Mouse (Mus musculus) heart, embryonic 16.5 days (tissue): ENCODE data around the gene Wnt10b. TPM values are rescaled to one million over a fixed set of nuclear protein-coding genes. Genes with fewer than 3 reads are reported as not detected.

Experiments
- ATAC-seq: fragments of 200-750 bp; cut with Nextera tagmentation; replicated peaks from 2 replicates; pipeline ENCODE4 v1.8.0; 2017; ENCODE audit warnings: moderate number of reproducible peaks; ENCODE audit not compliant: insufficient read depth, low FRiP score; ENCODE audit errors: extremely low read depth
- H3K27ac ChIP-seq: fragments of 300-500 bp; sonication (generic); 2 replicates; pipeline ENCODE4 v1.5.1; 2014; ENCODE audit warnings: mild to moderate bottlenecking, low read length, control low read depth, moderate library complexity
- H3K27me3 ChIP-seq: fragments of 300-500 bp; sonication (generic); 2 replicates; pipeline ENCODE4 v1.6.1; 2014; ENCODE audit warnings: low read length, mixed read lengths; ENCODE audit not compliant: control insufficient read depth, insufficient read depth
- H3K36me3 ChIP-seq: fragments of 300-500 bp; sonication (generic); 2 replicates; pipeline ENCODE4 v1.6.1; 2014; ENCODE audit not compliant: control insufficient read depth, insufficient read depth
- H3K4me1 ChIP-seq: fragments of 300-500 bp; sonication (generic); 2 replicates; pipeline ENCODE4 v1.6.1; 2014; ENCODE audit warnings: low read length, mixed read lengths; ENCODE audit not compliant: control insufficient read depth, insufficient read depth
- H3K4me2 ChIP-seq: fragments of 300-500 bp; sonication (generic); 2 replicates; pipeline ENCODE4 v1.6.1; 2014; ENCODE audit warnings: low read depth, mild to moderate bottlenecking, control low read depth, low read length
- H3K4me3 ChIP-seq: fragments of 300-500 bp; sonication (generic); 2 replicates; pipeline ENCODE4 v1.5.1; 2014; ENCODE audit warnings: mild to moderate bottlenecking, control low read depth, low read length
- H3K9ac ChIP-seq: fragments of 300-500 bp; sonication (generic); 2 replicates; pipeline ENCODE4 v1.6.1; 2014; ENCODE audit warnings: low read length, control low read depth
- H3K9me3 ChIP-seq: fragments of 300-500 bp; sonication (generic); replicated peaks from 2 replicates; pipeline ENCODE4 v1.6.1; 2016; ENCODE audit warnings: low read length; ENCODE audit not compliant: control insufficient read depth
- WGBS: fragments of 180-500 bp; shearing (Covaris S2); extraction: QIAGEN DNeasy Blood & Tissue Kit; methylation state at CpG from one replicate; pipeline ENCODE4 v1.1.7; 2014; 5-methylcytosine and 5-hydroxymethylcytosine counted together
- polyA plus RNA-seq: library from polyadenylated mRNA; unstranded; fragments of >200 nt; fragmentation: Nextera tagmentation; extraction: Ambion mirVana; gene quantifications from 2 replicates; pipeline ENCODE4 v1.2.1, GENCODE M21; 2015

Wnt10b gene
- polyA plus RNA-seq, 1 experiment from 2014 or later: 0.28 TPM

- H3K4me3 ChIP-seq: no peak overlapping the region
- 81% methylated on average over 8 of the region's 8 CpGs for WGBS
- no peaks in the 10 kb centered on the region for H3K9me3 ChIP-seq
- no peak overlapping the region for H3K4me2 ChIP-seq
- no peak overlapping the region; the same call in 1 of the 2 replicates for H3K9ac ChIP-seq
- H3K4me1 ChIP-seq: peaks cover 15% of the 10 kb centered on the region
- H3K27me3 ChIP-seq: no peaks in the 10 kb centered on the region
- no peak for ATAC-seq
- peaks cover 25% of the 10 kb centered on the region for H3K36me3 ChIP-seq
- no peak overlapping the region for H3K27ac ChIP-seq
Observed at GRCm38 (mm10) chr15:98742766-98743428, 35.1 kb downstream of the Wnt10b start.

DNA sequence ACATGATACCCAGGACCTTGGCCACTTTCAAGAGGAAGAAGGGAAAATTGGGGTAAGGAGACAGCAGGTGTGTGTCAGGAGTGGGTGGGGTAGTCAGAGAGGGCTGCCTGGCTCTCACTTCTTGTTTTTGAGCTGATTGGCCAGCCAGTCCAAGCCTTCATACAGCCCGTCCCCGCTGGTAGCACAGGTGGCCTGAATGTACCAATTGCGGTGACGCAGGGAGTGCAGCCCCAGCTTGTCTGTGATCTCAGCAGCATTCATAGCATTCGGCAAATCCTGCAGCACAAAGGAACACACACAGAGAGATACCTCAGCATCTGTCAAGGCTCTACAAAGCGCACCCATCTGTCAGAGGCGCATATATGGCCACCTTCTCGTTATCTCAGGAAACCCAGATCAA lies 37.7 kb downstream of the Wnt10b start:
- no peaks in the 10 kb centered on the region; the same call in 1 of the 2 replicates for H3K9me3 ChIP-seq
- H3K4me1 ChIP-seq: peaks cover 3% of the 10 kb centered on the region
- H3K4me3 ChIP-seq: no peak overlapping the region
- no peaks in the 10 kb centered on the region for H3K27me3 ChIP-seq
- H3K36me3 ChIP-seq: peaks cover 38% of the 10 kb centered on the region
- no peak overlapping the region for H3K9ac ChIP-seq
- H3K4me2 ChIP-seq: no peak overlapping the region
- H3K27ac ChIP-seq: no peak overlapping the region
- no peak for ATAC-seq
- 88% methylated on average over 8 of the region's 8 CpGs for WGBS

- peaks cover 38% of the 10 kb centered on the region for H3K36me3 ChIP-seq
- H3K4me1 ChIP-seq: no peaks in the 10 kb centered on the region; the same call in none of the 2 replicates
- no peak overlapping the region for H3K27ac ChIP-seq
- no peak overlapping the region for H3K4me3 ChIP-seq
- no peak overlapping the region for H3K4me2 ChIP-seq
- H3K9ac ChIP-seq: no peak overlapping the region
- no peaks in the 10 kb centered on the region; the same call in 1 of the 2 replicates for H3K9me3 ChIP-seq
- H3K27me3 ChIP-seq: no peaks in the 10 kb centered on the region
- 67% methylated on average over 4 of the region's 4 CpGs for WGBS
- no peak for ATAC-seq
Observed at GRCm38 (mm10) chr15:98738796-98739195, 39.2 kb downstream of the Wnt10b start.

GRCm38 (mm10) chr15:98737881-98738280 lies 40.1 kb downstream of the Wnt10b start:
- H3K36me3 ChIP-seq: peaks cover 38% of the 10 kb centered on the region

GRCm38 (mm10) chr15:98736521-98736920 lies 41.4 kb downstream of the Wnt10b start:
- H3K36me3 ChIP-seq: peaks cover 34% of the 10 kb centered on the region
- H3K27ac ChIP-seq: no peak overlapping the region
- WGBS: 85% methylated on average over 10 of the region's 10 CpGs
- ATAC-seq: no peak
- peaks cover 5% of the 10 kb centered on the region for H3K4me1 ChIP-seq
- H3K27me3 ChIP-seq: no peaks in the 10 kb centered on the region
- no peak overlapping the region for H3K4me3 ChIP-seq
- no peak overlapping the region for H3K9ac ChIP-seq
- H3K9me3 ChIP-seq: no peaks in the 10 kb centered on the region; the same call in 1 of the 2 replicates
- H3K4me2 ChIP-seq: no peak overlapping the region

More at GRCm38 (mm10) chr15:98737881-98738280, 40.1 kb downstream of the Wnt10b start:
- no peak overlapping the region for H3K9ac ChIP-seq
- H3K27me3 ChIP-seq: no peaks in the 10 kb centered on the region
- H3K4me2 ChIP-seq: no peak overlapping the region
- H3K4me1 ChIP-seq: peaks cover 5% of the 10 kb centered on the region
- H3K9me3 ChIP-seq: no peaks in the 10 kb centered on the region; the same call in 1 of the 2 replicates
- no peak overlapping the region for H3K4me3 ChIP-seq
- H3K27ac ChIP-seq: no peak overlapping the region
- ATAC-seq: no peak

- peaks cover 19% of the 10 kb centered on the region for H3K36me3 ChIP-seq
- 0 out of 2 replicates have a peak, but pooled peaks have one; percentile 12 for ATAC-seq
- H3K27me3 ChIP-seq: no peaks in the 10 kb centered on the region
- 73% methylated on average over 5 of the region's 5 CpGs for WGBS
- H3K4me1 ChIP-seq: peaks cover 5% of the 10 kb centered on the region
- H3K4me2 ChIP-seq: no peak overlapping the region
- no peak overlapping the region for H3K4me3 ChIP-seq
- H3K9ac ChIP-seq: no peak overlapping the region
- H3K27ac ChIP-seq: no peak overlapping the region
- H3K9me3 ChIP-seq: no peaks in the 10 kb centered on the region; the same call in 1 of the 2 replicates
Observed at GRCm38 (mm10) chr15:98733976-98734566, 43.9 kb downstream of the Wnt10b start.

DNA sequence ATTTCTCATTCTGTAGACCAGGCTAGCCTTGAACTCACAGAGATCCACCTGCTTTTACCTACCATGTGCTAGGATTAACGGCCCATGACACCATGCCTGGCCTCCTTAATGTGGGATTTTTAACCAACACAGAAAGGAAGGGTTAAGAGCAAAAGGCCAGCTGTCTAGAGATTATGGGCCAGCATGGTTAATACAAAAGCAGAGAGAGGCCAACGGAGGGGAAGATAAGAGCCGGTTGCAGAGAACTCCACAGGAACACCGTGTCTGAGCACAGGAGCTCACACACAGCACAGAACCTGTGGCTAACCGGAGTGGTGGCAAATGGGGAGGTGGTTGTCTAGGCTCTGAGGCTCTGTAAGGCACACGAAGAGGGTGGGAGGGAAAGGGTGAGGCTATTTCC lies 44.6 kb downstream of the Wnt10b start:
- Histone ChIP-seq H3K27ac (no peak overlapping the region), H3K36me3 (peaks cover 14% of the 10 kb centered on the region), H3K4me3 (no peak overlapping the region), H3K4me1 (peaks cover 5% of the 10 kb centered on the region), H3K9me3 (no peaks in the 10 kb centered on the region; the same call in 1 of the 2 replicates), H3K27me3 (no peaks in the 10 kb centered on the region), H3K4me2 (no peak overlapping the region), H3K9ac (no peak overlapping the region)
- 37% methylated on average over 6 of the region's 6 CpGs for WGBS
- ATAC-seq: no peak

- WGBS: 61% methylated on average over 8 of the region's 8 CpGs
- ATAC-seq: no peak
Observed at GRCm38 (mm10) chr15:98732006-98732531, 45.9 kb downstream of the Wnt10b start.

DNA sequence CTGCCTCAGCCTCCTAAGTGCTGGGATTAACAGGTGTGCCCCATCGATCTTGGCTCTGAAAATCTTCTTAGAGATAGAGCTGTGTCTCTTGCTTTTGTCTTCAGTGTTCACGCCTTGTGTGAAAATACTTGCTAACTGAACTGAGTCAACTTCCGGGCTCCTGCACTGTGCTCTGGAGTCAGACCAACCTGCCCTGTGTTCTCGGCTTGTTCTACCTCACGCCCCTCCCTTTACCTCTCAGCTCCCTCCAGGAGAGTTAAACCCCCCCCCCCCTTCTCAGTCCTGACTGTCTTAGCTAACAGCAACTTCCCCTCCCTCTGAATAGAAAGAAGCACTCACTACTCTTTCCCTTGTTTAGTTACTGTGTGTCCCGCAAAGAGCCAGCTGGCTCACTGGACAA lies 47.2 kb downstream of the Wnt10b start:
- Histone ChIP-seq H3K36me3 (peaks cover 1% of the 10 kb centered on the region), H3K4me3 (no peak overlapping the region), H3K27me3 (no peaks in the 10 kb centered on the region), H3K9me3 (no peaks in the 10 kb centered on the region; the same call in 1 of the 2 replicates), H3K9ac (no peak overlapping the region), H3K4me1 (peaks cover 19% of the 10 kb centered on the region), H3K27ac (no peak overlapping the region), H3K4me2 (no peak overlapping the region)
- ATAC-seq: no peak
- WGBS: 68% methylated on average over 6 of the region's 6 CpGs

More at GRCm38 (mm10) chr15:98732006-98732531, 45.9 kb downstream of the Wnt10b start:
- Histone ChIP-seq H3K9ac (no peak overlapping the region), H3K27me3 (no peaks in the 10 kb centered on the region), H3K27ac (no peak overlapping the region), H3K4me1 (peaks cover 14% of the 10 kb centered on the region), H3K4me2 (no peak overlapping the region), H3K36me3 (peaks cover 10% of the 10 kb centered on the region), H3K9me3 (no peaks in the 10 kb centered on the region; the same call in 1 of the 2 replicates), H3K4me3 (no peak overlapping the region)
